Mouse (Mus musculus): Measurements from ENCODE around the gene Arid3a. TPM values are rescaled to one million over a fixed set of nuclear protein-coding genes. Genes with fewer than 3 reads are reported as not detected.

The Arid3a gene
- total and polyA plus RNA-seq, 2 experiments: 0.37 to 0.69 TPM

- 53% methylated on average over 1 of the region's 1 CpGs for WGBS
Measured at GRCm38 (mm10) chr10:79968181-79968580, 41.3 kb downstream of the Arid3a start.

GRCm38 (mm10) chr10:79969124-79969568 lies 42.3 kb downstream of the Arid3a start:
- 20% methylated on average over 3 of the region's 3 CpGs for WGBS
- no peak overlapping the region for H3K9ac ChIP-seq (ENCODE audit: low read depth, low read length)
- H3K36me3 ChIP-seq (ENCODE audit: control insufficient read depth, insufficient read depth, low read length): no peaks in the 10 kb centered on the region
- TF ChIP-seq CTCF (IDR thresholded peaks at IDR 0.05; ENCODE audit: low read depth, low read length) (no peak), POLR2A (IDR thresholded peaks at IDR 0.05; ENCODE audit: extremely low read depth, insufficient read depth, low read length) (no peak)
- H3K79me2 ChIP-seq (ENCODE audit: control insufficient read depth, insufficient read depth, low read length): no peaks in the 10 kb centered on the region
- H3K4me3 ChIP-seq (ENCODE audit: insufficient read depth, low read depth, low read length): no peak overlapping the region
- peaks cover 36% of the 10 kb centered on the region for H3K4me1 ChIP-seq (ENCODE audit: control insufficient read depth, insufficient read depth, low read length)
- H3K27me3 ChIP-seq (ENCODE audit: control insufficient read depth, insufficient read depth, low read length): no peaks in the 10 kb centered on the region
- peak overlapping the region; percentile 42 for H3K27ac ChIP-seq (replicated peaks; ENCODE audit: insufficient read depth, low read depth, low read length)
- peak; percentile 71 for DNase-seq (ENCODE audit: extremely low read depth, low read depth, low spot score)

More at GRCm38 (mm10) chr10:79968181-79968580, 41.3 kb downstream of the Arid3a start:
- no peaks in the 10 kb centered on the region for H3K27me3 ChIP-seq (ENCODE audit: control insufficient read depth, insufficient read depth, low read length)
- H3K36me3 ChIP-seq (ENCODE audit: control insufficient read depth, insufficient read depth, low read length): no peaks in the 10 kb centered on the region
- TF ChIP-seq POLR2A (IDR thresholded peaks at IDR 0.05; ENCODE audit: extremely low read depth, insufficient read depth, low read length): no peak
- no peak for TF ChIP-seq CTCF (IDR thresholded peaks at IDR 0.05; ENCODE audit: low read depth, low read length)
- H3K4me1 ChIP-seq (ENCODE audit: control insufficient read depth, insufficient read depth, low read length): peaks cover 36% of the 10 kb centered on the region
- H3K4me3 ChIP-seq (ENCODE audit: insufficient read depth, low read depth, low read length): no peak overlapping the region
- H3K27ac ChIP-seq (replicated peaks; ENCODE audit: insufficient read depth, low read depth, low read length): peak overlapping the region; percentile 59; the same call in 1 of the 2 replicates
- DNase-seq (ENCODE audit: extremely low read depth, low read depth, low spot score): no peak
- no peak overlapping the region for H3K9ac ChIP-seq (ENCODE audit: low read depth, low read length)
- H3K79me2 ChIP-seq (ENCODE audit: control insufficient read depth, insufficient read depth, low read length): no peaks in the 10 kb centered on the region

GRCm38 (mm10) chr10:79970415-79971182 lies 43.8 kb downstream of the Arid3a start, which contains the start of gene Grin3b:
TSS of gene Grin3b (plus strand) at chr10:79970715.
- TF ChIP-seq CTCF (IDR thresholded peaks at IDR 0.05; ENCODE audit: low read depth, low read length): no peak
- TF ChIP-seq POLR2A (IDR thresholded peaks at IDR 0.05; ENCODE audit: extremely low read depth, insufficient read depth, low read length): no peak
- Histone ChIP-seq H3K4me1 (ENCODE audit: control insufficient read depth, insufficient read depth, low read length) (peaks cover 36% of the 10 kb centered on the region), H3K27me3 (ENCODE audit: control insufficient read depth, insufficient read depth, low read length) (no peaks in the 10 kb centered on the region), H3K4me3 (ENCODE audit: insufficient read depth, low read depth, low read length) (peak within 1 kb of the TSS; percentile 27; the same call in 1 of the 2 replicates), H3K9ac (ENCODE audit: low read depth, low read length) (peak within 1 kb of the TSS; percentile 32), H3K79me2 (ENCODE audit: control insufficient read depth, insufficient read depth, low read length) (no peaks in the 10 kb centered on the region), H3K36me3 (ENCODE audit: control insufficient read depth, insufficient read depth, low read length) (peaks cover under 1% of the 10 kb centered on the region; the same call in 1 of the 2 replicates), H3K27ac (replicated peaks; ENCODE audit: insufficient read depth, low read depth, low read length) (no peak within 1 kb of the TSS)
- WGBS: 8% methylated on average over 47 of the region's 47 CpGs
- DNase-seq (ENCODE audit: extremely low read depth, low read depth, low spot score): no peak

GRCm38 (mm10) chr10:79971183-79971497 lies 44.3 kb downstream of the Arid3a start:
- Histone ChIP-seq H3K27ac (replicated peaks; ENCODE audit: insufficient read depth, low read depth, low read length) (no peak overlapping the region), H3K27me3 (ENCODE audit: control insufficient read depth, insufficient read depth, low read length) (no peaks in the 10 kb centered on the region), H3K79me2 (ENCODE audit: control insufficient read depth, insufficient read depth, low read length) (no peaks in the 10 kb centered on the region), H3K36me3 (ENCODE audit: control insufficient read depth, insufficient read depth, low read length) (peaks cover 6% of the 10 kb centered on the region; the same call in 1 of the 2 replicates), H3K9ac (ENCODE audit: low read depth, low read length) (peak overlapping the region; percentile 32), H3K4me3 (ENCODE audit: insufficient read depth, low read depth, low read length) (no peak overlapping the region; the same call in 1 of the 2 replicates), H3K4me1 (ENCODE audit: control insufficient read depth, insufficient read depth, low read length) (peaks cover 35% of the 10 kb centered on the region)
- DNase-seq (ENCODE audit: extremely low read depth, low read depth, low spot score): no peak
- 14% methylated on average over 21 of the region's 21 CpGs for WGBS
- TF ChIP-seq POLR2A (IDR thresholded peaks at IDR 0.05; ENCODE audit: extremely low read depth, insufficient read depth, low read length) (no peak), CTCF (IDR thresholded peaks at IDR 0.05; ENCODE audit: low read depth, low read length) (no peak)

- Histone ChIP-seq H3K27me3 (ENCODE audit: control insufficient read depth, insufficient read depth, low read length) (no peaks in the 10 kb centered on the region), H3K27ac (replicated peaks; ENCODE audit: insufficient read depth, low read depth, low read length) (no peak overlapping the region), H3K79me2 (ENCODE audit: control insufficient read depth, insufficient read depth, low read length) (no peaks in the 10 kb centered on the region), H3K4me1 (ENCODE audit: control insufficient read depth, insufficient read depth, low read length) (peaks cover 22% of the 10 kb centered on the region), H3K9ac (ENCODE audit: low read depth, low read length) (no peak overlapping the region), H3K4me3 (ENCODE audit: insufficient read depth, low read depth, low read length) (no peak overlapping the region), H3K36me3 (ENCODE audit: control insufficient read depth, insufficient read depth, low read length) (peaks cover 21% of the 10 kb centered on the region)
- DNase-seq (ENCODE audit: extremely low read depth, low read depth, low spot score): peak; percentile 71
- TF ChIP-seq POLR2A (IDR thresholded peaks at IDR 0.05; ENCODE audit: extremely low read depth, insufficient read depth, low read length) (no peak), CTCF (IDR thresholded peaks at IDR 0.05; ENCODE audit: low read depth, low read length) (no peak)
- 19% methylated on average over 14 of the region's 14 CpGs for WGBS
Measured at GRCm38 (mm10) chr10:79972831-79973230, 46.0 kb downstream of the Arid3a start.

- H3K4me3 ChIP-seq (ENCODE audit: insufficient read depth, low read depth, low read length): no peak overlapping the region
- no peak overlapping the region for H3K9ac ChIP-seq (ENCODE audit: low read depth, low read length)
- H3K79me2 ChIP-seq (ENCODE audit: control insufficient read depth, insufficient read depth, low read length): no peaks in the 10 kb centered on the region
- H3K27ac ChIP-seq (replicated peaks; ENCODE audit: insufficient read depth, low read depth, low read length): no peak overlapping the region
- peaks cover 10% of the 10 kb centered on the region for H3K4me1 ChIP-seq (ENCODE audit: control insufficient read depth, insufficient read depth, low read length)
- peaks cover 31% of the 10 kb centered on the region for H3K36me3 ChIP-seq (ENCODE audit: control insufficient read depth, insufficient read depth, low read length)
- TF ChIP-seq POLR2A (IDR thresholded peaks at IDR 0.05; ENCODE audit: extremely low read depth, insufficient read depth, low read length) (no peak), CTCF (IDR thresholded peaks at IDR 0.05; ENCODE audit: low read depth, low read length) (no peak)
- 90% methylated on average over 21 of the region's 21 CpGs for WGBS
- DNase-seq (ENCODE audit: extremely low read depth, low read depth, low spot score): no peak
- H3K27me3 ChIP-seq (ENCODE audit: control insufficient read depth, insufficient read depth, low read length): no peaks in the 10 kb centered on the region
Measured at GRCm38 (mm10) chr10:79974087-79974486, 47.2 kb downstream of the Arid3a start.

Measured in liver, adult 2 months (tissue).